Mouse (Mus musculus) ES-E14 (cell line): ENCODE measurements around the gene Arhgap11a.

Experiments
- CHD2 ChIP-seq: IDR thresholded peaks from 2 replicates; pipeline ENCODE4 v1.6.1; 2014; ENCODE audit warnings: mild to moderate bottlenecking, low read depth, low read length, inconsistent platforms
- HCFC1 ChIP-seq: IDR thresholded peaks from 2 replicates; pipeline ENCODE4 v1.6.1; 2012; ENCODE audit warnings: low read length, inconsistent platforms, borderline replicate concordance; ENCODE audit not compliant: insufficient read depth
- MAFK ChIP-seq: IDR thresholded peaks from 2 replicates; pipeline ENCODE4 v1.6.1; 2014; ENCODE audit warnings: mild to moderate bottlenecking, low read depth, low read length, inconsistent platforms; ENCODE audit not compliant: insufficient read depth

DNA sequence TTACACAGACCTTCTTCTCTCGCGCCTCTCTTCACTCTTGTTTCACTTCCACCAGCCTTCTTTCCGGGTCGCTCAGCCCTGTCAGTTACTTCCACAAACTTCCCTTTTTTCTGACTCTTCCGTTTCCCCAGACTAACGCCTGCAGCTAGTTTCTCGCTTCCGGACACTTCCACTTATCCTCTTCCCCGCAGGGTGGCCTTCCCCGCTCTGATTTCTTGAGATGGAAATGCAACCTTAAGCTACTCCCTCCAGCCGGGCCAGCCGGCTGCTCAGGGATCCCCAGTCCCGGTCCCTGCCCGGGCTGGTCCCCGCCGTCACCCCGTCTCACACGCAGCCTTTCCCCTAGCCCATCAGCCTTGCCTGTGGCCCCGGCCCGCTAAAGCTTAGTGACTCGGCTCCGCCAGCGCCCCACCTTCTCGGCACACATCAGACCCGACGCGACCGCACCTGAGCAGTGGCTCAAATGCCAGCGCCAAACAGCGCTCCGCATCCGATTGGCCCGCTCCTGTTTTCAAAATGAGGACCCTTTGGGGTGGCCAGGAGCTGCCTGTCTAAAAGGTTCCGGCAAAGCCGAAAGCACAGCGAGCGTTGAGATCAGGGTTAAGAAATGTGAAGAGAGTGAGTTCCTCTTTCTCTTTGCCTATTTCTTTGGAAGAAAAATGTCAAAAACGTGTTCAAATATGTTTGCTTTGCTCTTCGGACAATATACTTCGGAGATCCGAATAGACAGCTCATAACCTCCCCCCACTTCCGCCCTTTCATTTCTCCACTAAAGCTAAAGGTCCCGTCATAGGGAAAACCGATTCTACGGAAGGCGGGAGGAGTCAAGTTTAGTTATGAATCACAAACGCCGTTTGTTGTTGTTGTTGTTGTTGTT lies at the start of gene Arhgap11a:
- TF ChIP-seq CHD2 (peak; percentile 66), HCFC1 (peak; percentile 45; the same call in 1 of the 2 replicates), MAFK (no peak)
